Mouse (Mus musculus) kidney, embryonic 15.5 days (tissue): ENCODE measurements around the gene Cul1. TPM values are rescaled to one million over a fixed set of nuclear protein-coding genes. Genes with fewer than 3 reads are reported as not detected.

ENCODE experiments used
- ATAC-seq: fragments of 200-750 bp; cut with Nextera tagmentation; replicated peaks from 2 replicates; pipeline ENCODE4 v1.8.0; 2017; ENCODE audit warnings: moderate TSS enrichment; ENCODE audit not compliant: low FRiP score
- H3K27ac ChIP-seq: fragments of 300-500 bp; sonication (generic); 2 replicates; pipeline ENCODE4 v1.5.1; 2015; ENCODE audit warnings: mild to moderate bottlenecking, inconsistent platforms
- H3K27me3 ChIP-seq: fragments of 300-500 bp; sonication (generic); 2 replicates; pipeline ENCODE4 v1.6.1; 2015; ENCODE audit warnings: inconsistent platforms
- H3K36me3 ChIP-seq: fragments of 300-500 bp; sonication (generic); 2 replicates; pipeline ENCODE4 v1.6.1; 2015; ENCODE audit warnings: inconsistent platforms
- H3K4me1 ChIP-seq: fragments of 300-500 bp; sonication (generic); 2 replicates; pipeline ENCODE4 v1.6.1; 2015; ENCODE audit warnings: inconsistent platforms
- H3K4me2 ChIP-seq: fragments of 300-500 bp; sonication (generic); 2 replicates; pipeline ENCODE4 v1.6.1; 2015; ENCODE audit warnings: moderate library complexity, mild to moderate bottlenecking, inconsistent platforms
- H3K4me3 ChIP-seq: fragments of 300-500 bp; sonication (generic); replicated peaks from 2 replicates; pipeline ENCODE4 v1.5.1; 2015; ENCODE audit warnings: mild to moderate bottlenecking, inconsistent platforms
- H3K9ac ChIP-seq: fragments of 300-500 bp; sonication (generic); 2 replicates; pipeline ENCODE4 v1.6.1; 2015; ENCODE audit warnings: mild to moderate bottlenecking, inconsistent platforms
- H3K9me3 ChIP-seq: fragments of 300-500 bp; sonication (generic); replicated peaks from 2 replicates; pipeline ENCODE4 v1.6.1; 2016; ENCODE audit warnings: inconsistent platforms
- WGBS: fragments of 180-500 bp; shearing (Covaris S2); methylation state at CpG from one replicate; pipeline ENCODE4 v1.1.7; 2015; ENCODE audit warnings: mixed read lengths; 5-methylcytosine and 5-hydroxymethylcytosine counted together
- polyA plus RNA-seq: library from polyadenylated mRNA; unstranded; fragments of >200 nt; fragmentation: Nextera tagmentation; extraction: Ambion mirVana; gene quantifications from 2 replicates; pipeline ENCODE4 v1.2.1, GENCODE M21; 2015

Cul1 gene
- polyA plus RNA-seq, 1 experiment from 2014 or later = 140 TPM

- H3K4me3 ChIP-seq = no peak overlapping the region
- no peak for ATAC-seq
- 96% methylated on average over 1 of the region's 1 CpGs for WGBS
- no peaks in the 10 kb centered on the region for H3K9me3 ChIP-seq
- H3K27me3 ChIP-seq = no peaks in the 10 kb centered on the region
- no peaks in the 10 kb centered on the region for H3K4me1 ChIP-seq
- no peak overlapping the region for H3K27ac ChIP-seq
- H3K9ac ChIP-seq = no peak overlapping the region
- H3K4me2 ChIP-seq = no peak overlapping the region
- peaks cover 85% of the 10 kb centered on the region for H3K36me3 ChIP-seq
These were observed 112.3 kb downstream of the Cul1 start for GRCm38 (mm10) chr6:47565326-47566035.

GRCm38 (mm10) chr6:47572887-47573286, 119.7 kb downstream of the Cul1 start:
- Histone ChIP-seq H3K4me1 (no peaks in the 10 kb centered on the region), H3K4me3 (no peak overlapping the region), H3K9me3 (no peaks in the 10 kb centered on the region), H3K9ac (no peak overlapping the region), H3K4me2 (no peak overlapping the region), H3K27me3 (no peaks in the 10 kb centered on the region), H3K27ac (no peak overlapping the region), H3K36me3 (peaks cover 52% of the 10 kb centered on the region)
- WGBS = 94% methylated on average over 2 of the region's 2 CpGs
- no peak for ATAC-seq

Other genes with a start within 250 kb of the Cul1 start
- 108 and 116 TPM in 2 replicates for gene Ezh2, start 141.9 kb downstream of the Cul1 start, polyA plus RNA-seq